Mouse (Mus musculus): ENCODE data around the gene Hoxa3. TPM values are rescaled to one million over a fixed set of nuclear protein-coding genes. Genes with fewer than 3 reads are reported as not detected.
A peak's percentile ranks its signal among the peaks of the same experiment; 100 is the strongest.

Gene Hoxa3
- total and polyA plus RNA-seq, 3 experiments = 0.55 to 1.3 (median 0.76) TPM

GRCm38 (mm10) chr6:52180213-52180710, 32.9 kb downstream of the Hoxa3 start:
- no peaks in the 10 kb centered on the region for H3K4me1 ChIP-seq (ENCODE audit: control insufficient read depth, insufficient read depth, low read length)
- no peak for DNase-seq
- peak overlapping the region; percentile 12; the same call in 1 of the 2 replicates for H3K27ac ChIP-seq
- H3K79me2 ChIP-seq (replicated peaks; ENCODE audit: control insufficient read depth, insufficient read depth, low read length) = no peaks in the 10 kb centered on the region
- H3K4me3 ChIP-seq = peak overlapping the region; percentile 16; the same call in 1 of the 2 replicates
- intact Hi-C loops (cut with DNase I) = no loop called here
- no peaks in the 10 kb centered on the region for H3K36me3 ChIP-seq (ENCODE audit: control insufficient read depth, insufficient read depth, low read length)
- WGBS = 16% methylated on average over 11 of the region's 11 CpGs
- TF ChIP-seq EP300 (IDR thresholded peaks at IDR 0.05; ENCODE audit: insufficient read depth, low read depth, low read length) = no peak
- TF ChIP-seq CTCF (IDR thresholded peaks at IDR 0.05) = no peak
- no peak for TF ChIP-seq POLR2A (IDR thresholded peaks at IDR 0.05; ENCODE audit: insufficient read depth, low read depth, low read length)
- H3K27me3 ChIP-seq (ENCODE audit: control insufficient read depth, insufficient read depth, low read length) = peaks cover 15% of the 10 kb centered on the region
- H3K9ac ChIP-seq (ENCODE audit: low read depth, low read length) = no peak overlapping the region

DNA sequence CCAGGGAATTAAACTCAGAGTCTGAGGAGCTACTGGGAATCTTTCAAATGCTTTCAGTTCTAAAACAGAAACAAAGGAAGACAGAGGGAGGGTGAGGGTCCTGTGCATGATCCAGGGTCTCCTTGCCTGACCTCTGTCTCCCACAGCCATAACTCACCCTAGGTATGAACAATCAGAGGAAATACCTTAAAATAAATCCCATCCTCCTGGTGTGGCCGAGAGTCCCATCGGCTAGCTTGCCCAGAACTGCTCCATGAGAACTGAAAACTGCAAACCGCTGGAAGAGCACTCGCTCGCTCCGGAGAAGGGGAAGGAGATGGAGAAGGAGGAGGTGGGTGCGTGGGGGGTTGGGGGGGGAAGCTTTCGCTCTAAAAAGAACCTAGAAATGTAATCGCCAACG, 33.4 kb downstream of the Hoxa3 start:
- no peaks in the 10 kb centered on the region for H3K4me1 ChIP-seq (ENCODE audit: control insufficient read depth, insufficient read depth, low read length)
- intact Hi-C loops (cut with DNase I) = no loop called here
- H3K27ac ChIP-seq = peak overlapping the region; percentile 26
- H3K4me3 ChIP-seq = peak overlapping the region; percentile 16; the same call in 1 of the 2 replicates
- no peak for DNase-seq
- TF ChIP-seq EP300 (IDR thresholded peaks at IDR 0.05; ENCODE audit: insufficient read depth, low read depth, low read length) (no peak), POLR2A (IDR thresholded peaks at IDR 0.05; ENCODE audit: insufficient read depth, low read depth, low read length) (no peak), CTCF (IDR thresholded peaks at IDR 0.05) (no peak)
- no peaks in the 10 kb centered on the region for H3K79me2 ChIP-seq (replicated peaks; ENCODE audit: control insufficient read depth, insufficient read depth, low read length)
- WGBS = 9% methylated on average over 10 of the region's 10 CpGs
- H3K9ac ChIP-seq (ENCODE audit: low read depth, low read length) = no peak overlapping the region
- H3K27me3 ChIP-seq (ENCODE audit: control insufficient read depth, insufficient read depth, low read length) = peaks cover 16% of the 10 kb centered on the region
- H3K36me3 ChIP-seq (ENCODE audit: control insufficient read depth, insufficient read depth, low read length) = no peaks in the 10 kb centered on the region

DNA sequence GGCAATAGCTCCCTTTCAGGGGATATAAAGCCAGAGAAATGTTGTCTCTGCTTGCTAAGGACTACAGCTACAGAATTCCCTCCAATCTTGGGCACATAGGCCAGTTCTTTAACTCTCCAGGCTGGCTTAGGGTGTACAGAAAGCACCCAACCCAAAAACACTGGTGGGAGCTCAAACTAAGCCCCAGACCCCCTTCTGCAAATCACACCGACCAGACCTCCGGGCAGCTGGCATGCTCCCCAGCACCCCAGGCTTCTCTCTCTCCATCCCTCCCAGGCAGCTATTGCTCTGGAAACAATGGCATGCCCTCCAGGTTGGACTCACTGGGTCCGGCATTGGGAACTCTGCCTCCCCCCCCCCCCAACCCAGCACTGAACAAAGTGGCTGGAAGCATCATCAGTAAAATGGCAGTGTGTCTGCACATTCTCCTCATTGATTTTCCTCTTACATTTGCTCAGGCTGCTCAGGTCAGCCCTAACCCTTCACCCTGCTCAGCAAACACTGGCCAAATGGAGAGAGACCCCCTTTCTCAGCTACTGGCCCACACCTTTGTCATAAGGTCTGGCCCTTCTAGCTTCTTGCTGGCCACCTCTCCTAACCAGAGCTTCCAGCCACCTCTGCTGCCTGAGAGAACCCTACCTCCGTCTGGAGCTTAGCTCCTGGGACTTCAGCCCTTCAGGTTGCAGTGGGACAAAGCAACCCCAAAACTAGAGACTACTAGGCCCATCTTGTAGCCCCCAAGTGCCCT, 34.0 kb downstream of the Hoxa3 start:
- H3K27ac ChIP-seq = peak overlapping the region; percentile 26
- no peak for TF ChIP-seq POLR2A (IDR thresholded peaks at IDR 0.05; ENCODE audit: insufficient read depth, low read depth, low read length)
- TF ChIP-seq EP300 (IDR thresholded peaks at IDR 0.05; ENCODE audit: insufficient read depth, low read depth, low read length) = no peak
- no peak for TF ChIP-seq CTCF (IDR thresholded peaks at IDR 0.05)
- no peaks in the 10 kb centered on the region for H3K36me3 ChIP-seq (ENCODE audit: control insufficient read depth, insufficient read depth, low read length)
- no peak overlapping the region for H3K4me3 ChIP-seq
- H3K27me3 ChIP-seq (ENCODE audit: control insufficient read depth, insufficient read depth, low read length) = peaks cover 12% of the 10 kb centered on the region
- 13% methylated on average over 4 of the region's 4 CpGs for WGBS
- H3K79me2 ChIP-seq (replicated peaks; ENCODE audit: control insufficient read depth, insufficient read depth, low read length) = no peaks in the 10 kb centered on the region
- intact Hi-C loops (cut with DNase I) = no loop called here
- no peaks in the 10 kb centered on the region for H3K4me1 ChIP-seq (ENCODE audit: control insufficient read depth, insufficient read depth, low read length)
- no peak for DNase-seq
- no peak overlapping the region for H3K9ac ChIP-seq (ENCODE audit: low read depth, low read length)

DNA sequence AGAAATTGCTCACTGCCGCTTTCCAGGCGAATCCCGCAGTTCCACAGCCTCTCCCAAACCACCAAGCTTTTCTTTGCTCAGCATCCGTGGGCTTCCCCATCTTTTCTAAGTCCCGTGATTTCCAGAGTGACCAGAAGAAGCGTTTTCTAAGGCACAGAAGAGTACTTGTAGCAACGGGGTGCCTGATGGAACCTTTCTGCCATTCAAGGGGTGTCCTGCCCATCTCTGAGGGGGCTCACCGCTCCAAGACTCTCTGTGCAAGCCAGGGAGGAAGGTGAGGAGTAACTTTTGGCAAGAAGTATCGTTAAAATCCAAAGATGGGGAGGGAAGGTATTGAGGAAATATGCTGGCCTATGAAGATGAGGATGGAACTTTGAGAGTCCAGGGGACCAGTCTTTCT, 35.3 kb downstream of the Hoxa3 start:
- no peak overlapping the region for H3K4me3 ChIP-seq
- no peaks in the 10 kb centered on the region for H3K4me1 ChIP-seq (ENCODE audit: control insufficient read depth, insufficient read depth, low read length)
- TF ChIP-seq POLR2A (IDR thresholded peaks at IDR 0.05; ENCODE audit: insufficient read depth, low read depth, low read length) (no peak), CTCF (IDR thresholded peaks at IDR 0.05) (no peak), EP300 (IDR thresholded peaks at IDR 0.05; ENCODE audit: insufficient read depth, low read depth, low read length) (no peak)
- no peaks in the 10 kb centered on the region for H3K79me2 ChIP-seq (replicated peaks; ENCODE audit: control insufficient read depth, insufficient read depth, low read length)
- no peak overlapping the region; the same call in 1 of the 2 replicates for H3K27ac ChIP-seq
- H3K9ac ChIP-seq (ENCODE audit: low read depth, low read length) = no peak overlapping the region
- WGBS = 9% methylated on average over 9 of the region's 9 CpGs
- intact Hi-C loops (cut with DNase I) = no loop called here
- no peaks in the 10 kb centered on the region for H3K36me3 ChIP-seq (ENCODE audit: control insufficient read depth, insufficient read depth, low read length)
- H3K27me3 ChIP-seq (ENCODE audit: control insufficient read depth, insufficient read depth, low read length) = peaks cover 10% of the 10 kb centered on the region
- no peak for DNase-seq

- Histone ChIP-seq H3K36me3 (ENCODE audit: control insufficient read depth, insufficient read depth, low read length) (no peaks in the 10 kb centered on the region), H3K9ac (ENCODE audit: low read depth, low read length) (no peak within 1 kb of the TSS), H3K4me1 (ENCODE audit: control insufficient read depth, insufficient read depth, low read length) (no peaks in the 10 kb centered on the region), H3K4me3 (no peak within 1 kb of the TSS; the same call in 1 of the 2 replicates), H3K27me3 (ENCODE audit: control insufficient read depth, insufficient read depth, low read length) (peaks cover 13% of the 10 kb centered on the region), H3K27ac (peak within 1 kb of the TSS; percentile 48), H3K79me2 (replicated peaks; ENCODE audit: control insufficient read depth, insufficient read depth, low read length) (no peaks in the 10 kb centered on the region)
- DNase-seq = no peak
- no peak for TF ChIP-seq CTCF (IDR thresholded peaks at IDR 0.05)
- TF ChIP-seq POLR2A (IDR thresholded peaks at IDR 0.05; ENCODE audit: insufficient read depth, low read depth, low read length) = no peak
- no peak for TF ChIP-seq EP300 (IDR thresholded peaks at IDR 0.05; ENCODE audit: insufficient read depth, low read depth, low read length)
- intact Hi-C loops (cut with DNase I) = no loop called here
- WGBS = 5% methylated on average over 36 of the region's 36 CpGs
Measured at GRCm38 (mm10) chr6:52177061-52177735, 35.9 kb downstream of the Hoxa3 start, which contains the start of gene 5730596B20Rik. Gene 5730596B20Rik (plus strand): TSS chr6:52177498.

Measured in heart, adult 2 months (tissue).